Mouse (Mus musculus) layer of hippocampus, adult 9-10 months (tissue): ENCODE data around the gene Ugt1a7c.
"Not testable (repeated sequence)": the region's sequence is repeated elsewhere in the genome, so short reads cannot be mapped to it uniquely, and the experiment has no call there.

Experiments
- DNase-seq: peaks from one replicate; pipeline ENCODE4 v3.0.0; 2022; ENCODE audit warnings: low spot score

Ugt1a7c gene

DNA sequence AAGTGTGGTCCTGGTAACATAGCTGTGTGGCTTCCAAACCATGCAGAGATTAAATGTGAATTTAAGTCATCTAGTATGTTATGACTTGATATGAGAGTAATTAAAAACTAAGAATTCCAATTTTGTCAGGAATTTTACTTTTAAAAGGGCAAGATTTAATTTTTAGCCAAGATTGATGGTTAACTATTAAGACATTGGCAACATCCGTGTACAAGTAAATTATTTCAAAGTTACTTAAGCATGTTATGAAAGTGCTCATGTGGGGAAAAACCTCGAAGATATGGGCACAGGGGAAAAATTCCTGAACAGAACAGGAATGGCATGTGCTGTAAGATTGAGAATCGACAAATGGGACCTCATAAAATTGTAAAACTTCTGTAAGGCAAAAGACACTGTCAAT, 102.6 kb downstream of the Ugt1a7c start:
- DNase-seq: no peak

DNA sequence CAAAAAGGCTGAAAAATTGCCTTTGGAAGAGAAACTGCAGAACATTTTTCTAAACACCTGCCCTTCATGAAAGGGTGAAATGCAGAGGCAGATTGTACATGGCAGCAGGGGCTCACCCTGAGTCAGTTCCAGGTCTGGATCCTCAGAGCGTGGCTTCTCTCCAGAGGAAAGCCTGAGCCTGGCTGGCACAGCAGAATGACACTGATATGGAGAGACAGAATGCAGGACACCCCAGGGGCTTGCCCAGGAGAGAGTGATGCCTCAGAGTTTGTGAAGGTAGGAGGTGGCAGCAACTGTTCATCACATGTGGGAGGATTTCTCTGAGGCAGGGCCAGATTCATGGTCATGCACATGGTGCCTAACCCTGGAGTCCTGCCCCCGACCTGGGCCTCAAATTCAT, 105.1 kb downstream of the Ugt1a7c start:
- DNase-seq: no peak

GRCm38 (mm10) chr1:88200456-88200855, 105.6 kb downstream of the Ugt1a7c start, which contains the start of gene Ugt1a2:
Ugt1a2 (plus strand) TSS chr1:88200601.
- DNase-seq: no peak

- no peak for DNase-seq
These were observed 110.5 kb downstream of the Ugt1a7c start, which contains the start of gene Dnajb3 for GRCm38 (mm10) chr1:88205294-88205922. Dnajb3 (minus strand) TSS chr1:88205782.

- DNase-seq: no peak
These were observed 112.1 kb downstream of the Ugt1a7c start for GRCm38 (mm10) chr1:88206843-88207479.

DNA sequence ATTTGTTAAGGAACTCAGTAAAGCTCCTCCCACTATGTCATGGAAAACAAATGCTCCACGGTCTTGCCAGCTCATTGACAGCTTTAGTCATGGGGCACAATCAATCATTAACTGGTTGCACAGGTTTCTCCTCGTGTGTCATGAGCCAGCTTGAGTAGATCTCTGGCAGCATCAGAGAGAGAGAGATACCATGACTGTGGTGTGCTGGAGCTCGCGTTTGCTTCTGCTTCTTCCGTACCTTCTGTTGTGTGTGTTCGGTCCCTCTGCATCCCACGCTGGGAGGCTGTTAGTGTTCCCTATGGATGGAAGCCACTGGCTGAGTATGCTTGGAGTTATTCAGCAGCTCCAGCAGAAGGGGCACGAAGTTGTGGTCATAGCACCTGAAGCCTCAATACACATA, 117.0 kb downstream of the Ugt1a7c start, which contains the start of gene Ugt1a1:
TSS of gene Ugt1a1 (plus strand) at position 148 of the 400 bp plus-strand sequence.
- DNase-seq: no peak

DNA sequence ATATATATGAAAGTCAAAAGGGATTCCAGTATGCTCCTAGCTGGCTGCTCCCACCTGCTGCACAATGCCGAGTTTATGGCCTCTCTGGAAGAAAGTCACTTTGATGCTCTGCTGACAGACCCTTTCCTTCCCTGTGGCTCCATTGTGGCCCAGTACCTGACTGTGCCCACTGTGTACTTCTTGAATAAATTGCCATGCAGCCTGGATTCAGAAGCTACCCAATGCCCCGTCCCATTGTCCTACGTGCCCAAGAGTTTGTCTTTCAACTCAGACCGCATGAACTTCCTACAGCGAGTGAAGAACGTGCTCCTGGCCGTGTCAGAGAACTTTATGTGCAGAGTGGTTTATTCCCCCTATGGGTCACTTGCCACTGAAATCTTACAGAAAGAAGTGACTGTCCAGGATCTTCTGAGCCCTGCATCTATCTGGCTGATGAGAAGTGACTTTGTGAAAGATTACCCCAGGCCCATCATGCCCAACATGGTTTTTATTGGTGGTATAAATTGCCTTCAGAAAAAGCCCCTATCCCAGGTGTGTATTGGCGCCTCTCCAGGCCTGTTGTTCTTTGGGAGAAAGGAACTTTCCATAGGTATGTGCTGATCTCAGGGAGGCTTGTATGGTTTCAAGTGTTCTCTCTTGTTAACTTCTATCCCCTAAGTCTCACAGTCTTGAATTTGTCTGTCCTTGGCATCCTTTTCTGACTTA, 117.6 kb downstream of the Ugt1a7c start:
- no peak for DNase-seq

DNA sequence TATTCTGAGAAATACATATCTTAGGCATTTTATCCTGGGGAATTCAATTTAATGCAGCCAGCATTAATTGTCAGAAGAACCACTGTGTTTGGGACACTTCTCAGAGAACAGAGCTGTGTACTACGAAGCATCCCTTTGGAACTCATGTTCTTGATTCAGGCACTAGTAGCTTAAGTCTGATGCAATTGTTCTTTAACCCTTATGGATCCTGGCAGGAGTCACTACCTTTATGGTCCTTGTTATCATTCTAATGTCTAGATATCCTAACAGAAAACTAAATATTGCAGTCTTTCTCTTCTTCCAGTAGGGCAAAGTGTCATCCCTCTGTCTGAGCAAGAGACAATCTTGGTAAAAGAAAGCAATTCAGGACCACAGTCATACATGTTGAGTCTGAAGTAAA, 118.2 kb downstream of the Ugt1a7c start:
- DNase-seq: no peak

DNA sequence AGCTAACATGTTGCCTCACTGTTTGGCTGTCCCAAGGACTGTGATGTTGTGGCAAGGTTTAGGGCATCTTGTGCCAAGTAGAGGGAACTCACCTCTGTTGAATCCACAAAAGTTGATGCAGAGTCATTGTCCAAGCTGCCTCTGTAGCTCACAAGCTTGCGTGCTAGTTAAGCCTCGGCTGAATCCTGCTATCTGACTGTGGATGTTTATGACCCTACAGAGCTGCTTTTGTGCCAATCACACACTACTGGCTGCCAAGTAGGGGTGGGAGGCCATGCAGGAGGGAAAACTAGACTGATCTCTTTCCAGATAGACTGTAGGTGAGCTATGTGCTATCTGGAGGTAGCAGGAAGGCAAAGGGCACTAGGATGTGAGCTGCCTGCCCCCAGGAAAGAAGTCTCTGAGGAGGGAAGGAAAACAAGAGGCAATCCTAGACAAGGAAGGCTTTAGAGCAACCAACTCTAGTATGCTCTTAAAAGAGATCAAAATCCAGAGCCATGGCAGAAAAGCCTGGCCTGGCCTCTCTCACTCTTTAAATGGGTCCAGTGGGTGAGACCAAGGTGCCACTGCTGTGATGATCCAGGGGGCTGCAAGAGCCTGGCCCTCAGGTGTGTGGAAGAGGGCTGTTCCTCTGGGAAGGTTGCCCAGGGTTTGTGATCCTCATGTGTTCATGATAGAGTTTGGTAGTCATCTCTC, 119.1 kb downstream of the Ugt1a7c start:
- DNase-seq: no peak

GRCm38 (mm10) chr1:88214462-88214952, 119.6 kb downstream of the Ugt1a7c start:
- no peak for DNase-seq

GRCm38 (mm10) chr1:88215466-88216380, 120.9 kb downstream of the Ugt1a7c start:
- DNase-seq: no peak

DNA sequence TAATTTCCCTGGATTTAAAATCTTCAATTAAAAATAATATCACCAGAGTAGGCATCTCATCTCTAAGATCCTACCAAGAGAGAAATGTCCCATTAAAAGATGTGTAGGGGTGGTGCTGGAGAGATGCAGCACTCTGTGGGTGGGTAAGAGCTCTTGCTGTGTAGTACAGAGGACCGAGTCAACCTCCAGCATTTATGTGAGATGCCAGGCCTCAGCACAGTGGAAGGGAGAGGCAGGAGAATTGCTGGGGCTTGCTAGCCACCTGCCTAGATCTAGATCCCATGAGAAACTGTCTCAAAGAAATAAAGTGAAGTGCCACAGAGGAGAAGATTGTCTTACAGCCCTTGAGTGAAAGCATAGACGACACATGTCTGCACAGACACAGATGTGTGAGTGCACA, 121.7 kb downstream of the Ugt1a7c start:
- DNase-seq: no peak

DNA sequence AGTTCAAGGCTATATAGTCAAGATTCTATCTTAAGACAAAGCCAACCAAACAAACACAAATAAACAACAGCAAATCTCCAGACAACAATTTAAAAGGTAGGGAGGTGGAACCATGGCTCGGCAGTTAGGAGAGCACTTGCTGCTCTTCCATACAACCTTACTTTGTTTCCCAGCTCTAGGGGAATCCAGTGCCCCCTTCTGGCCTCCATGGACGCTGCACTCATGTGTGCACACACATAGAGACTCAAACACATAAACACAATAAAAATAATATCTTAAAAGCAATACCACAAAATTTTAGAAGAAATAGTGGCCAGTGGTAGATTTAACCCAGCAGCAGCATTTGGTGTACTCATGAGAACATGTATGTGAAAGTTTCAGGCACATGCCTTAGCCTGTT, 122.3 kb downstream of the Ugt1a7c start:
- DNase-seq: no peak

DNA sequence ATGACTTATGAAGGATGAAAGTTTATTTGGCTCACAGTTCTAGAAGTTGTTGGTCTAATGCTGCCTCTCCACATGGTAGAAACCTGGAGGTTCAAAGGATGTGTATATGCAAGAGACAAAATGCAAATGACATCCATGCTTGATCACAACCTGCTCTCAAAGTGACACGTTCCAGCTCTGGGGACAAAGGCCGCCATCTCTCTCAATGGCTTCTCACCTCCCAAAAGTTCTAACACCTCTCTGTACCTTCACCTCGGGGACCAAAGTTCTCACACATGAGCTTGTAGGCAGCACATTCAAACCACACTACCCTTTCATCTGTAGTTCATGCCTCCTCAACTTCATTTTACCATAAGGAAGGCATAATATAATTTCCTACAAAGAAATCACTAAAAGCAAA, 122.7 kb downstream of the Ugt1a7c start:
- DNase-seq: no peak

- DNase-seq: no peak
These were observed 123.2 kb downstream of the Ugt1a7c start for GRCm38 (mm10) chr1:88218051-88218450.

- DNase-seq: no peak
These were observed 123.7 kb downstream of the Ugt1a7c start for GRCm38 (mm10) chr1:88218591-88218990.

- no peak for DNase-seq
These were observed 124.2 kb downstream of the Ugt1a7c start for GRCm38 (mm10) chr1:88219054-88219453.

GRCm38 (mm10) chr1:88220336-88220735, 125.5 kb downstream of the Ugt1a7c start:
- DNase-seq: no peak

DNA sequence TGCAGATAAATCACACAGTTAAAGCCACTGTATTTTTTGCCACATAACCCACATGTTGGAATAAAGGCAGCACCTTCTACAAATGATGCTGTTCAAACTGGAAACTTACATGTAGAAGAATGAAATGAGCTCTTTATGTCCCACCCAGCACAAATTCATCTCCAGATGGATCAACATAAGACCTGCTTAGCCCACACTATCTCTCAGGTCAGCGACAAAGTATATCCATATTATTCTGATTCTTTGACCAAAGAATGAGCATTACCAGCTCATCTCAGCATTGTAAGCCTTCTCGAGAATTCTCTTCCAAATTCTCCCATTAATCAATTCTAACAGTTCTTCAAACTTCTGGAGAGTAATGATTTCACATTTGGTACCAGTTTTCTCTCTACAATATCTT, 127.4 kb downstream of the Ugt1a7c start:
- no peak for DNase-seq

GRCm38 (mm10) chr1:88223011-88223515, 128.2 kb downstream of the Ugt1a7c start:
- DNase-seq: not testable (repeated sequence)

- no peak for DNase-seq
These were observed 128.7 kb downstream of the Ugt1a7c start for GRCm38 (mm10) chr1:88223591-88223990.
